In genomic region chr19:32348955-32349654, GRCm38 (mm10) we compare ENCODE assay signal across 8 mouse cellular contexts. TPM values are rescaled to one million over a fixed set of nuclear protein-coding genes. Genes with fewer than 3 reads are reported as not detected.
DNase-seq lines count a peak whose midpoint lies in the region; ATAC-seq lines count a peak whose summit lies in the region.

No protein-coding gene starts in this region.

- intact Hi-C loops in left cerebral cortex, postnatal 4 days (cut with DNase I): no loop called here

- no peak overlapping the region for H3K27ac ChIP-seq in forebrain, embryonic 14.5 days (ENCODE audit: low read depth, low read length)
- H3K27ac ChIP-seq in forebrain, embryonic 16.5 days (ENCODE audit: low read length): no peak overlapping the region
- peak overlapping the region; percentile 81 to 82 for H3K27ac ChIP-seq in heart, embryonic 14.5 days (replicated peaks in 1 of 2; ENCODE audit: control insufficient read depth in 1 of 2, insufficient read depth in 1 of 2, low read depth in 2 of 2, low read length in 2 of 2)
- peak overlapping the region; percentile 12; the same call in 1 of the 2 replicates for H3K27ac ChIP-seq in lung, embryonic 16.5 days (ENCODE audit: low read length)
- no peak overlapping the region for H3K27ac ChIP-seq in hindbrain, embryonic 14.5 days

- WGBS in forebrain, embryonic 14.5 days: 41% methylated on average over 7 of the region's 7 CpGs
- 48% methylated on average over 7 of the region's 7 CpGs for WGBS in forebrain, embryonic 16.5 days
- WGBS in heart, embryonic 14.5 days: 27% methylated on average over 7 of the region's 7 CpGs
- 39% methylated on average over 7 of the region's 7 CpGs for WGBS in lung, embryonic 16.5 days
- 61% methylated on average over 7 of the region's 7 CpGs for WGBS in hindbrain, embryonic 14.5 days

- H3K4me2 ChIP-seq in forebrain, embryonic 14.5 days (ENCODE audit: low read length): no peak overlapping the region
- no peak overlapping the region for H3K4me2 ChIP-seq in forebrain, embryonic 16.5 days (ENCODE audit: low read length)
- 0 out of 2 replicates have a peak overlapping the region, but pooled peaks have one; percentile 37 for H3K4me2 ChIP-seq in heart, embryonic 14.5 days (ENCODE audit: low read length)
- no peak overlapping the region for H3K4me2 ChIP-seq in lung, embryonic 16.5 days (ENCODE audit: low read depth, low read length)
- no peak overlapping the region for H3K4me2 ChIP-seq in hindbrain, embryonic 14.5 days (replicated peaks)

- H3K36me3 ChIP-seq in forebrain, embryonic 14.5 days (ENCODE audit: control insufficient read depth, insufficient read depth, low read length): no peaks in the 10 kb centered on the region
- H3K36me3 ChIP-seq in forebrain, embryonic 16.5 days (ENCODE audit: control insufficient read depth, insufficient read depth): no peaks in the 10 kb centered on the region; the same call in 1 of the 2 replicates
- H3K36me3 ChIP-seq in heart, embryonic 14.5 days (ENCODE audit: control insufficient read depth, insufficient read depth, low read length): no peaks in the 10 kb centered on the region; the same call in 1 of the 2 replicates
- no peaks in the 10 kb centered on the region for H3K36me3 ChIP-seq in lung, embryonic 16.5 days (ENCODE audit: control insufficient read depth, insufficient read depth, low read length)
- no peaks in the 10 kb centered on the region for H3K36me3 ChIP-seq in hindbrain, embryonic 14.5 days (replicated peaks; ENCODE audit: control insufficient read depth, insufficient read depth)

- H3K27me3 ChIP-seq in forebrain, embryonic 14.5 days (replicated peaks; ENCODE audit: control insufficient read depth, insufficient read depth, low read length): no peaks in the 10 kb centered on the region
- H3K27me3 ChIP-seq in forebrain, embryonic 16.5 days (replicated peaks; ENCODE audit: control insufficient read depth, insufficient read depth, low read length): no peaks in the 10 kb centered on the region
- H3K27me3 ChIP-seq in heart, embryonic 14.5 days (ENCODE audit: control insufficient read depth, insufficient read depth, low read length): no peaks in the 10 kb centered on the region
- no peaks in the 10 kb centered on the region for H3K27me3 ChIP-seq in lung, embryonic 16.5 days (ENCODE audit: control insufficient read depth, insufficient read depth, low read depth, low read length)
- H3K27me3 ChIP-seq in hindbrain, embryonic 14.5 days (ENCODE audit: control insufficient read depth, insufficient read depth, low read length): no peaks in the 10 kb centered on the region

- no peak for DNase-seq in forebrain, embryonic 14.5 days (ENCODE audit: low spot score)
- DNase-seq in NIH3T3 (ENCODE audit: low read depth): peak; percentile 30
- no peak for DNase-seq in layer of hippocampus, adult 8-10 months (ENCODE audit: low spot score in 2 of 2)
- DNase-seq in left cerebral cortex, postnatal 4 days: no peak
- DNase-seq in hindbrain, embryonic 14.5 days (ENCODE audit: low spot score): no peak

- H3K9ac ChIP-seq in forebrain, embryonic 14.5 days (ENCODE audit: low read length): no peak overlapping the region
- H3K9ac ChIP-seq in forebrain, embryonic 16.5 days (replicated peaks; ENCODE audit: low read depth, low read length): no peak overlapping the region
- H3K9ac ChIP-seq in heart, embryonic 14.5 days (ENCODE audit: low read length): no peak overlapping the region
- no peak overlapping the region for H3K9ac ChIP-seq in lung, embryonic 16.5 days (ENCODE audit: low read length)
- no peak overlapping the region for H3K9ac ChIP-seq in hindbrain, embryonic 14.5 days

- no peaks in the 10 kb centered on the region for H3K9me3 ChIP-seq in forebrain, embryonic 14.5 days (replicated peaks; ENCODE audit: control insufficient read depth, low read length)
- H3K9me3 ChIP-seq in forebrain, embryonic 16.5 days (ENCODE audit: control insufficient read depth, low read length): no peaks in the 10 kb centered on the region
- no peaks in the 10 kb centered on the region for H3K9me3 ChIP-seq in heart, embryonic 14.5 days (ENCODE audit: control insufficient read depth, low read length)
- H3K9me3 ChIP-seq in lung, embryonic 16.5 days (ENCODE audit: control insufficient read depth, low read length): no peaks in the 10 kb centered on the region
- H3K9me3 ChIP-seq in hindbrain, embryonic 14.5 days (ENCODE audit: control insufficient read depth, low read length): no peaks in the 10 kb centered on the region

- H3K4me3 ChIP-seq in forebrain, embryonic 14.5 days (ENCODE audit: low read depth, low read length): no peak overlapping the region
- H3K4me3 ChIP-seq in forebrain, embryonic 16.5 days (replicated peaks; ENCODE audit: low read length): no peak overlapping the region
- no peak overlapping the region for H3K4me3 ChIP-seq in heart, embryonic 14.5 days (ENCODE audit: control insufficient read depth in 1 of 2, insufficient read depth in 1 of 2, low read depth in 1 of 2, low read length in 2 of 2)
- no peak overlapping the region for H3K4me3 ChIP-seq in lung, embryonic 16.5 days (ENCODE audit: low read length)
- H3K4me3 ChIP-seq in hindbrain, embryonic 14.5 days (replicated peaks; ENCODE audit: low read length): no peak overlapping the region

- H3K4me1 ChIP-seq in forebrain, embryonic 14.5 days (ENCODE audit: control insufficient read depth, insufficient read depth, low read length): peaks cover 7% of the 10 kb centered on the region
- H3K4me1 ChIP-seq in forebrain, embryonic 16.5 days (replicated peaks; ENCODE audit: control insufficient read depth, insufficient read depth, low read length): peaks cover 11% of the 10 kb centered on the region
- H3K4me1 ChIP-seq in heart, embryonic 14.5 days (ENCODE audit: control insufficient read depth in 2 of 2, insufficient read depth in 2 of 2, low read length in 2 of 2): peaks cover 31 to 58% of the 10 kb centered on the region in 2 experiments
- peaks cover 52% of the 10 kb centered on the region for H3K4me1 ChIP-seq in lung, embryonic 16.5 days (replicated peaks; ENCODE audit: control insufficient read depth, insufficient read depth, low read length)
- H3K4me1 ChIP-seq in hindbrain, embryonic 14.5 days (replicated peaks; ENCODE audit: control insufficient read depth, insufficient read depth, low read length): peaks cover 16% of the 10 kb centered on the region

- 0 out of 2 replicates have a peak, but pooled peaks have one; percentile 13 for ATAC-seq in forebrain, embryonic 14.5 days
- no peak for ATAC-seq in forebrain, embryonic 16.5 days
- peak; percentile 42; the same call in 1 of the 2 replicates for ATAC-seq in heart, embryonic 14.5 days (ENCODE audit: insufficient number of reproducible peaks, insufficient read depth, low FRiP score, low read depth)
- ATAC-seq in lung, embryonic 16.5 days (ENCODE audit: low read depth): peak; percentile 59
- no peak for ATAC-seq in hindbrain, embryonic 14.5 days (ENCODE audit: low FRiP score)

RNA-seq across cellular contexts. Expression of gene Sgms1, which starts 40.4 kb away (rescaled TPM):
- 5.9 and 10.1 TPM in 2 replicates for polyA plus RNA-seq in forebrain, embryonic 14.5 days (2014; fragmentation: Nextera tagmentation; extraction: Ambion mirVana)
- 14.0 and 16.3 TPM in 2 replicates for polyA plus RNA-seq in forebrain, embryonic 16.5 days (2015; fragmentation: Nextera tagmentation; extraction: Ambion mirVana)
- 41.3 and 43.9 TPM in 2 replicates for polyA plus RNA-seq in heart, embryonic 14.5 days (2014; fragmentation: Nextera tagmentation; extraction: Ambion mirVana)
- polyA plus RNA-seq in lung, embryonic 16.5 days (2015; fragmentation: Nextera tagmentation; extraction: Ambion mirVana): 63.3 and 68.5 TPM in 2 replicates
- 10 to 100 TPM; 46.6 to 58.3 (median 50.3) TPM for total RNA-seq in layer of hippocampus, adult 8-10 months (2022)
- 10 to 100 TPM; 23.4 to 27.2 TPM for total RNA-seq in left cerebral cortex, postnatal 4 days (2021)
- 18.4 and 19.2 TPM in 2 replicates for polyA plus RNA-seq in hindbrain, embryonic 14.5 days (2014; fragmentation: Nextera tagmentation; extraction: Ambion mirVana)

Comparison
In these comparisons a context has a peak if more than half of its experiments do, and no peak if none do; other contexts are left out.
1. ATAC-seq: peak in forebrain, embryonic 14.5 days (single experiment), heart, embryonic 14.5 days (single experiment) and lung, embryonic 16.5 days (single experiment); none in forebrain, embryonic 16.5 days (single experiment) and hindbrain, embryonic 14.5 days (single experiment).
2. H3K27ac ChIP-seq: peak in heart, embryonic 14.5 days (2 of 2) and lung, embryonic 16.5 days (single experiment); none in forebrain, embryonic 14.5 days (single experiment), forebrain, embryonic 16.5 days (single experiment) and hindbrain, embryonic 14.5 days (single experiment).